Mouse (Mus musculus): ENCODE data around the gene Washc3. TPM values are rescaled to one million over a fixed set of nuclear protein-coding genes. Genes with fewer than 3 reads are reported as not detected.

Washc3 gene
- total RNA-seq, 2 experiments from 2014 or later = 29.1 to 33.3 TPM

GRCm38 (mm10) chr10:88250300-88250699, 49.4 kb downstream of the Washc3 start:
- intact Hi-C loops (cut with DNase I; ENCODE audit: low total_unique reads) = no loop called here
- no peak for DNase-seq

GRCm38 (mm10) chr10:88252121-88252862, 51.4 kb downstream of the Washc3 start:
- DNase-seq = no peak
- intact Hi-C loops (cut with DNase I; ENCODE audit: low total_unique reads) = no loop called here

- intact Hi-C loops (cut with DNase I; ENCODE audit: low total_unique reads) = no loop called here
- no peak for DNase-seq
These were observed 54.7 kb downstream of the Washc3 start for GRCm38 (mm10) chr10:88255556-88255955.

GRCm38 (mm10) chr10:88260309-88260708, 59.4 kb downstream of the Washc3 start:
- intact Hi-C loops (cut with DNase I; ENCODE audit: low total_unique reads) = no loop called here
- no peak for DNase-seq

GRCm38 (mm10) chr10:88261186-88261585, 60.3 kb downstream of the Washc3 start:
- DNase-seq = no peak
- intact Hi-C loops (cut with DNase I; ENCODE audit: low total_unique reads) = no loop called here

GRCm38 (mm10) chr10:88263383-88263782, 62.5 kb downstream of the Washc3 start:
- DNase-seq = no peak
- intact Hi-C loops (cut with DNase I; ENCODE audit: low total_unique reads) = no loop called here

- intact Hi-C loops (cut with DNase I; ENCODE audit: low total_unique reads) = no loop called here
- DNase-seq = no peak
These were observed 73.2 kb downstream of the Washc3 start for GRCm38 (mm10) chr10:88274045-88274444.

GRCm38 (mm10) chr10:88281699-88282098, 80.8 kb downstream of the Washc3 start:
- no peak for DNase-seq

GRCm38 (mm10) chr10:88284343-88284990, 83.6 kb downstream of the Washc3 start:
- intact Hi-C loops (cut with DNase I; ENCODE audit: low total_unique reads) = no loop called here
- DNase-seq = no peak

More at GRCm38 (mm10) chr10:88281699-88282098, 80.8 kb downstream of the Washc3 start:
- intact Hi-C loops (cut with DNase I; ENCODE audit: low total_unique reads) = no loop called here

- no peak for DNase-seq
- intact Hi-C loops (cut with DNase I; ENCODE audit: low total_unique reads) = no loop called here
These were observed 86.4 kb downstream of the Washc3 start for GRCm38 (mm10) chr10:88287261-88287660.

GRCm38 (mm10) chr10:88288061-88288460, 87.2 kb downstream of the Washc3 start:
- DNase-seq = no peak
- intact Hi-C loops (cut with DNase I; ENCODE audit: low total_unique reads) = no loop called here

- intact Hi-C loops (cut with DNase I; ENCODE audit: low total_unique reads) = no loop called here
- DNase-seq = peak; percentile 68
These were observed 94.2 kb downstream of the Washc3 start for GRCm38 (mm10) chr10:88295091-88295490.

Other genes starting within 250 kb of the Washc3 start
- not detected for gene Pmch, start 110.0 kb upstream of the Washc3 start, total RNA-seq (2021)
- under 1 TPM; 0.74 to 0.91 TPM for gene Parpbp, start 54.2 kb upstream of the Washc3 start, total RNA-seq (2021)
- gene Nup37, start 54.1 kb upstream of the Washc3 start, total RNA-seq (2021) = 1 to 10 TPM; 4.5 to 5.4 TPM
- gene Dram1, start 178.0 kb downstream of the Washc3 start, total RNA-seq (2021) = 1 to 10 TPM; 1.3 to 1.7 TPM
- gene Gnptab, start 178.0 kb downstream of the Washc3 start, total RNA-seq (2021) = 10 to 100 TPM in 1 of 2 experiments, 1 to 10 TPM in 1; 9.2 to 10.3 TPM

All from gastrocnemius, postnatal 14 days (tissue).